Mouse (Mus musculus) megakaryocyte, embryonic 14.5 days (primary cell): ENCODE measurements around the gene Bod1.

Source experiments
- FLI1 ChIP-seq: IDR thresholded peaks from 2 replicates; pipeline ENCODE4 v1.6.1; 2012; ENCODE audit warnings: low read length, inconsistent platforms, mixed read lengths
- GATA1 ChIP-seq: IDR thresholded peaks from 3 replicates; pipeline ENCODE4 v1.6.1; 2012; ENCODE audit warnings: mixed read lengths, low read length, inconsistent platforms, borderline replicate concordance

DNA sequence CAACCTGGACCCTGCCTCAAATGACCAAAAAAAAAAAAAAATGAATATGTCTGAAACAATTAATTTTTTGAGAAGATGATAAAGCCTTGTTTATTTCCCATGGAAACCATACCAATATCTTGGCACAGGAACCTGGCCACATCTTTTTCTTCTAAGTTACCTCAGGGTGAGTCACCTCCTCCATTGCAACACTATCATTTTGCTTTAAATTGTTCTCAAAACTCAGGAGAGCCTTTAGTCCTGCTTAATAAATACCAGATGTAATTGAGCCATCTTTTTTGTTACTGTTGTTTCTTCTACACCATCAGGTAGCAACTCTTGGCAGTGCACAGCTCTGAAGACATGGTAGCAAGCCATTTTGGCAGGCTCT, 13.9 kb downstream of the Bod1 start:
- TF ChIP-seq GATA1 (no peak), FLI1 (no peak)
